Mouse (Mus musculus): ENCODE measurements around the gene Ccdc137.

Gene Ccdc137

GRCm38 (mm10) chr11:120463536-120463935 is 5.6 kb downstream of the Ccdc137 start:
- no peak for DNase-seq (ENCODE audit: low spot score)

- DNase-seq (ENCODE audit: low spot score) = no peak
Measured at GRCm38 (mm10) chr11:120464365-120464764, 6.5 kb downstream of the Ccdc137 start.

GRCm38 (mm10) chr11:120465521-120465920 is 7.6 kb downstream of the Ccdc137 start:
- no peak for DNase-seq (ENCODE audit: low spot score)

- DNase-seq (ENCODE audit: low spot score) = peak; percentile 99
Measured at GRCm38 (mm10) chr11:120467051-120467735, 9.3 kb downstream of the Ccdc137 start, which contains the start of gene Arl16. Gene Arl16, minus strand, starts transcription at chr11:120467607.

GRCm38 (mm10) chr11:120467736-120468092 is 9.8 kb downstream of the Ccdc137 start:
- DNase-seq (ENCODE audit: low spot score) = no peak

- no peak for DNase-seq (ENCODE audit: low spot score)
Measured at GRCm38 (mm10) chr11:120472052-120472451, 14.1 kb downstream of the Ccdc137 start.

- no peak for DNase-seq (ENCODE audit: low spot score)
Measured at GRCm38 (mm10) chr11:120483448-120483934, 25.6 kb downstream of the Ccdc137 start.

- DNase-seq (ENCODE audit: low spot score) = peak; percentile 98
Measured at GRCm38 (mm10) chr11:120484265-120484981, 26.5 kb downstream of the Ccdc137 start, which contains the start of gene Mrpl12. Gene Mrpl12, plus strand, starts transcription at chr11:120484613.

GRCm38 (mm10) chr11:120485251-120485650 is 27.3 kb downstream of the Ccdc137 start:
- no peak for DNase-seq (ENCODE audit: low spot score)

- no peak for DNase-seq (ENCODE audit: low spot score)
Measured at GRCm38 (mm10) chr11:120488516-120488915, 30.6 kb downstream of the Ccdc137 start.

- DNase-seq (ENCODE audit: low spot score) = peak; percentile 91
Measured at GRCm38 (mm10) chr11:120489054-120489761, 31.3 kb downstream of the Ccdc137 start.

- DNase-seq (ENCODE audit: low spot score) = no peak
Measured at GRCm38 (mm10) chr11:120490291-120491046, 32.6 kb downstream of the Ccdc137 start.

- DNase-seq (ENCODE audit: low spot score) = peak; percentile 97
Measured at GRCm38 (mm10) chr11:120491317-120492023, 33.6 kb downstream of the Ccdc137 start, which contains the start of gene Slc25a10. Gene Slc25a10, plus strand, starts transcription at chr11:120491840.

GRCm38 (mm10) chr11:120492024-120492877 is 34.3 kb downstream of the Ccdc137 start:
- DNase-seq (ENCODE audit: low spot score) = peak; percentile 71

GRCm38 (mm10) chr11:120492878-120493203 is 34.9 kb downstream of the Ccdc137 start:
- no peak for DNase-seq (ENCODE audit: low spot score)

- no peak for DNase-seq (ENCODE audit: low spot score)
Measured at GRCm38 (mm10) chr11:120493351-120493750, 35.4 kb downstream of the Ccdc137 start.

- no peak for DNase-seq (ENCODE audit: low spot score)
Measured at GRCm38 (mm10) chr11:120493911-120494310, 36.0 kb downstream of the Ccdc137 start.

- DNase-seq (ENCODE audit: low spot score) = no peak
Measured at GRCm38 (mm10) chr11:120497436-120497835, 39.5 kb downstream of the Ccdc137 start.

GRCm38 (mm10) chr11:120498226-120498625 is 40.3 kb downstream of the Ccdc137 start:
- no peak for DNase-seq (ENCODE audit: low spot score)

GRCm38 (mm10) chr11:120498891-120499290 is 41.0 kb downstream of the Ccdc137 start:
- DNase-seq (ENCODE audit: low spot score) = no peak
